Mouse (Mus musculus): Measurements from ENCODE around the gene Has3. TPM values are rescaled to one million over a fixed set of nuclear protein-coding genes. Genes with fewer than 3 reads are reported as not detected.
"Not testable (repeated sequence)": the region's sequence is repeated elsewhere in the genome, so short reads cannot be mapped to it uniquely, and the experiment has no call there.

The Has3 gene
- polyA plus RNA-seq (2017; shearing (Covaris generic)): under 1 TPM; 0.43 to 0.44 TPM

DNA sequence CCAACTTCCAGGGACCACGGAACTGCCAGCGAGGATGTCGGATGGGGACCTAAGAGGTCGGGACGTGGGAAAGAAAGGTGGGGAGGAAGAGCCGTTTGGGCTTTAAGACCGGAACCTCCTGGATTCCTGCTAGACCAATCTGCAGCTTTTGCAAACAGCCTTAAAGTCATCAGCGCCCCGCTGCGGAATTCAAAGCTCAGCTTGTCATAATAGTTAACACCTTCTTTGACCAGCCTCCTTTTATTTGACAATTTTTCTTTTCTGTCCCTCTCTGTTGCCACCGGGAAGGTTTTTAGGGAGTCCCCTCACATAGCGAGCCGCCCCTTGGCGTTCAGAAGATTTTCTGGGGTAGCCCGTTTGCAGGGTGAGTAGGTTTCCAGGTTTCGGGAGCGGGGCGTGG, at the start of gene Has3:
Gene Has3 (plus strand): TSS at position 192 of the 400 bp plus-strand sequence.
- no peak for ATAC-seq

DNA sequence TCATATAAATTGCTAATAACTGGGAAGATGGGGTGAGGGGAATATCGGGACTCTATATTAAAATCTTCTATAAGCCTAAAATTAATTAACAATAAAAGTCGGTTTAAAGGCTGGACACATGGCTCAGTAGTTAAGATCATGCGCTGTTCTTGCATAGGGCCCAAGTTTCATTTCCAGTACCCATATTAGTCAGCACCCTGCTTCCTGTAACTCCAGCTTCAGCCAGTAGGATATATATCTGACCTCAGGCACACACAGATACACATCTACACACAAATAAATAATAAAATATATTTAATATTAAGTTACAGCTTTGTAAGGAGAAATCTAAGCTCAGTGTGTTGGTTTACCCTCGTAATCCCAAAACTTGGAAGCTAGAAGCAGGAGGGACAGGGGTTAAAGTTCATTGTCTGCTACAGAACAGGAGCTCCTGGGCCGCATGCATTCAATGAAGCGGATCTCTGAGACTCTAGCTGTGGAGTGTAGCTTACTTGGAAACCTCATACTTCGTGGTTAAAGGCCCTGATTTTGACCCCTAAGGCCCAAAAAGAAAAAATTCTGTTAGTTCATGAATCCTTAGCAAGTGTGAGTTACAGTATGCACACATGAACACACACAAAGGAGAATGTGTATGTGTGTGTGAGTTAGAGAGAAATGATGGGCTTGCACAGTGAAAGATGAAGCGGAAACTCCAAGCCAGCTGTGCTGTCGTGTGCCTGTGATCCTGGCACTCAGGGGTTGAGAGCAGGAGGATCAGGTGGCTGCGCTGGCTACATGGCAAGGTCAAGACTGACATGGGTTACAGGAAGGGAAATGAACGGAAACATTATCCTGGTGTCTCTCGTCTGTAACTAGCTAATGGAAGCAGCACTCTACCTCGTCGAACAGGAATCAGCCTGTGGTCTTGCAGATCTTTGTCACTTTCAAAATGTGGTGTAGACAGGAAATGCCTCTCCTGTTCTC, 49.2 kb upstream of the Has3 start:
- ATAC-seq: no peak

- ATAC-seq: no peak
These were observed 41.1 kb upstream of the Has3 start for GRCm38 (mm10) chr8:106828921-106829320.

DNA sequence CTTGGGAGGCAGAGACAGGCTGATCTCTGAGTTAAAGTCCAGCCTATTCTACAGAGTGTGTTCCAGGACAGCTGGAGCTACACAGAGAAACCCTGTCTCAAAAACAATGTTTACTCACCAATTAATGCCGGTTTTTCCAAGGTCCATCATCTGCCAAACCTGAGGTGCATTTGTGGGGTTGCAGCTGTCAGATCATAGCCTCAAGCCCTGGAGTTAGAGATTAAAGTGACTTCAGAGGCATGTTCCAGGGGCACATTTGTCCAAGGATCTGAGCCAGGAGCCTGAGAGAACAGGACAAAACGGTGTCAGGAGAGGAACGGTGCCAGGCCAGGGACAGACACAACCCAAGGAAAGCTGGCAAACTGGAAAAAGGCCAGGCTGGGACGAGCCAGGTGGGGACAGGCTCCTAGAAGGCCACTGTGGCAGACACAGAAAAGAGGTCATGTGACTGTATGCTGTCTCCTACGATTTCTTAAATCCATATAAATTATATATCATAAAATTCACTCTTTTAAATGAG, 40.5 kb upstream of the Has3 start:
- ATAC-seq: no peak

DNA sequence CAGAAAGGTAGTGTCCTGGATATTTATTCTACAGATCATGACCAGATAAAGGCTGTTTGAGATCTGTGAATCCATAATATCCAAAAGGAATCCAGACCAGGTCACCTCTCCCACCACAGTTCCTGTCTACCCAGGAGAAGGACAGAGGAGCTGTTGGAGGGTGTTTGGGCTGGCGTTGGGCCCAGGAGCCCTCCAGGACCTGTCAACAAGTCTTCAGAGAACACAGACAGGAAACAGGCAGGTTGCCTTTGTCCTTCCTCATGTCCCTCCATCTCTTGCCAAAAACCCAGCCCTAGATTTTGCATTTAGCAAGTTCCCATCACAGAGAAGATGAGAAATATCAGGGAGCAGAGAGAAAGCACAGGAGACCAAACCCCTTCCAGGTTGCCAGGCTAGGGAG, 35.1 kb upstream of the Has3 start:
- ATAC-seq: no peak

DNA sequence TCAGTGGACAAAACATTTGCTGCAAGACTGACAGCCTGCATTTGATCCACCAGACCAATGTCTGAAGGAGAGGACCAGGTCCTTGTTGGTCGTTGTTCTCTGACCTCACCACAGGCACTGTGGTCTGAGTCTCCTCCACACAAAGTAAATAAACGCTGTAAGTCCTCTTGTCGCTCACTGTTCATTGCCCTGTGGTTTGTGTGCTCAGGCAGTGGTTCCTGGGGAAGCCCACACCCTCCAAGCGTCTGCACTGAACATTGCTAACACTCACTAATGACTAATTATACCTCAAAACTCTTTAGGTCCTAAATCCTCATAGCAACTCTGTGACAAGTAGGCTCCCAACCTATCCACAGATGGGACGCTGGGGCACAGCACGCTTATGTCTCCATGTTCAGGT, 33.5 kb upstream of the Has3 start:
- ATAC-seq: no peak

- no peak for ATAC-seq
These were observed 31.2 kb upstream of the Has3 start for GRCm38 (mm10) chr8:106838803-106839202.

DNA sequence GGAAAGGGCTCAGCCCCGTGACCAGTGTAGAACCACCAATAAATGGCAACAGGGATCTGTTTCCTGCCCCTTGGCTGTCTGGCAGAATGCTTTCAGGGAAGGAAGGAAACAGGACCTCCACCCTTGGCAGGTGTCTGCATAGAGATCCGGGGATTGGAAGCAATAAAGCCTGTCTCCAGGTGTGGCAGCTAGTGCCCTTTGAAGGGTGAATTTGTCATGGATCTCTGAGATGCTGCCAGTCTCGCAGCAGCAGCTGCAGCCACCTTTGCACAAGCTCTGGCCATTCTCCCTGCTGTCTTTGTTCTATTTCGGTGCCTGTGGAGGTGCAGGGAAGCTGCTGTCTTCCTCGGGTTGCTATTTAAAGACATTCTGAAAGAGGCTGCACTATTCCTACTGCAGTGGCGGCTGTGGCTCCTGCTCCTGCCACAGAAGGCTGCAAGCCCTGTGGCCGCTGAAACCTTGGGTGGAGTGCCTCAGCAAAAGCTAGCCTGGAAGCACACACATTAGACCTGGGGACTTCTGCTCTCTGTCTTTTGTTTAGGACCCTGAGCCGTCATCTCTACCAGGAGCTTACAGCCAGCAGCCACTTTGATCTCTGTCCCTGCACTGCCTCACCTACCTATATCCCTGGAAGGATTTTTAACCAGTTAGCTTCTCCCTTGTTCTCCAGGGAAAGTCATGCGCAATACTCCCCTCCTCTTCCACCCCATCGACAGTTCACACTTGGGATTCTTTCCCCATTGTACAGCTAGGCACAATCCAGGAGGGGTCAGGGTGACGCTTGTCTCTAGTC, 30.6 kb upstream of the Has3 start:
- no peak for ATAC-seq

- no peak for ATAC-seq
These were observed 20.0 kb upstream of the Has3 start for GRCm38 (mm10) chr8:106850034-106850433.

GRCm38 (mm10) chr8:106854534-106855241, 15.4 kb upstream of the Has3 start:
- no peak for ATAC-seq

- no peak for ATAC-seq
These were observed 14.8 kb upstream of the Has3 start for GRCm38 (mm10) chr8:106855242-106855562.

DNA sequence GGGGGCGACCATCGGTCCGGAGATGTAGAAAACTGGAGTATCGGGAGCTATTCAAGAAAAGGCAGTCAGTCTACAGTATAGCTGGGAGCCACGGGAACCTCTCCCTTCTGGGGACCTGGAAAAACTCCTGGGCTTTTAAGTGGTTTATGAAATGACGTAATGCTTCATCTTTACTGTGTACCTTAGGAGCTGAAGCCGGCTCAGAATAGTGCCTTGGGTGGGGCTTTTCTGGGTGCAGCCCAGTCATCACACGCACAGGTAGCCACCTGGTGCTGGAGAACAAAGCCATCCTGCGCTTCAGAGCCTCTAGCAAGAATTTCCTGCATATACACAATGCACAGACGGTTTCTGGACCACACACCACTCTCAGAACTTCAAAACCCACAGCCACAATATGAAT, 7.2 kb upstream of the Has3 start:
- ATAC-seq: no peak

DNA sequence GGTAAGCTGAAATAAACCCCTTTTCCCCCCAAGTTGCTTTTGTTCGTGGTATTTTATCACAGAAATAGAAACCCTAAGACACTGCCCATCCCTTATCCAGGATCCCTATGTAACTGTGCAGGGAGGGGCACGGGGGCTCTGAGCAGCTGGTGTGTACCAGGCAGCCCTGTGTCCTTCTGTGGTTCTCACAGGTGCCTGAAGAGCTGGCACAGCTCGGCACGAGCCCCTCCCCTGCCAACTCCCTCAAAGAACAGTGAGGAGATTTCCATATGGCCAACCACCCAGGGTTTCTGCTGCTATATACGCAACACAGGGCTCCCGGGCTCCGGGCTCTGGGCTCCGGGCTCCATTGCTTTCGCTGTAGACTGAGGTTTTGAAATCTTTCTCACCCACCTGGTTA, 4.7 kb upstream of the Has3 start:
- no peak for ATAC-seq

DNA sequence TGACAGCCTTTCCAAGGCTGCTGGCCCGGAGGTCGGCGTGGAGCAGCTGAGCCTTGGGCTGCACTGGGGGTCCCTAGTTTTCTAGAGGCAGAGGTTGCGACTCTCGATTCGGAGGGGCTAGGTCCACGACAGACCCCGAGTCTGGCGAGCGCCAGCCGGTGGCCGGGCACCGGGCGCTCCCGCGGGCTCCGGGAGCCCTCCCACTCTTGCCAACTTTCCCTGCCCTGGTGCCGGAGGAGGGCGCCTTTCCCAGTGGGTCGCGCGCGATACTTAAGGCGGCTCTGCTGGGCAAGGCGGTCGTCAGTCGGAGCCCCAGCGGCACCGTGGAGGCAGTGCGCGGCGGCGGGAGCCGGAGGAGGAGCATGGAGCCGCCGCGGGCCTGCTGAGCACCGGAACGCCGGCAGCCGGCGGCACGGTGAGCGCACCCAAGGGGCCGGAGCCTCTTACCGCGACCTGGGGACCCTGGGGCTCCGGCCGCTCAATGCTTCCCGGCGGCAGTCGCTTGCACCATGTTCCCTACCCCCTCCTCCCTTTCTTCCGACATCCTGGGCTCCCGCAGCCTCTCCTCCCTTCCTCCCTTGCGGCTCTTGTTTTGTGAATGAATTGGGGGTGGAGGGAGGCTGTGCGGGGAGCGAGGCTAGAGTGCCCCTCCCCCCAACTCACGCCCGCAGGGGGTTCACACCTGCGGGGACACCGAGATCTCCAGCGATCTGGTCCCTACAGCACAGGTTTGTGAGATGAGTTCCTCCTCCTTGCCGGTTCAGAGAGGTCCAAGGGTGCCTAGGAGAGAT, 690 bp downstream of the Has3 start:
- no peak for ATAC-seq

GRCm38 (mm10) chr8:106871328-106871926, 1.4 kb downstream of the Has3 start:
- no peak for ATAC-seq

GRCm38 (mm10) chr8:106871931-106872371, 1.9 kb downstream of the Has3 start:
- ATAC-seq: no peak

DNA sequence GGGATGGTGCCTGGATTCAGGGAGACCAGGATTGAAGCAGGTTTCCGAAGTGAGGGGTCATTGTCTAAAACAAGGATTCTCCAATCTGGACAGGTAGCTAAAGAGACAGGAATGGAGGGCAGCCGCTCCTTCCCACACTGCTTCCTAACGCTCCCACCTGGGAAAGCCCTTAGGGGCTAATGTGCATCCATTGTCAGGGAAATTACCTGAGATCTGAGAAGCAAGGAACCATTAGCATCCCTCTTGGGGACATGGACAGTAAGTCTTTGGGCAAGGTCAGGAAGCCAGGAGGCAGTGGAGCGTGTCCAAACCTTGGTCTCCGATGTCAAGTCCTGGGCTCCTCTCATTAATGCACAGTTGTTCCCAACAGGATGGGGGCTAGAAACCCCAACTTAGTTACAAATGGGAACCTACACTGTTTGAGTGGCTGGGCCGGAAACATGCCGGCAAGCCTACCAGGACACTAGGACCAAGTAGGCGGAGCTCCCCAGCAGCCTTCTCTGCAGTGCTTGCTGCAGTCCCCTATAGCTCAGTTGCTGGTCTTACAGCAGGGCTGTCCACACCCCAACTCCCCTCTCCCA, 2.5 kb downstream of the Has3 start:
- ATAC-seq: no peak

DNA sequence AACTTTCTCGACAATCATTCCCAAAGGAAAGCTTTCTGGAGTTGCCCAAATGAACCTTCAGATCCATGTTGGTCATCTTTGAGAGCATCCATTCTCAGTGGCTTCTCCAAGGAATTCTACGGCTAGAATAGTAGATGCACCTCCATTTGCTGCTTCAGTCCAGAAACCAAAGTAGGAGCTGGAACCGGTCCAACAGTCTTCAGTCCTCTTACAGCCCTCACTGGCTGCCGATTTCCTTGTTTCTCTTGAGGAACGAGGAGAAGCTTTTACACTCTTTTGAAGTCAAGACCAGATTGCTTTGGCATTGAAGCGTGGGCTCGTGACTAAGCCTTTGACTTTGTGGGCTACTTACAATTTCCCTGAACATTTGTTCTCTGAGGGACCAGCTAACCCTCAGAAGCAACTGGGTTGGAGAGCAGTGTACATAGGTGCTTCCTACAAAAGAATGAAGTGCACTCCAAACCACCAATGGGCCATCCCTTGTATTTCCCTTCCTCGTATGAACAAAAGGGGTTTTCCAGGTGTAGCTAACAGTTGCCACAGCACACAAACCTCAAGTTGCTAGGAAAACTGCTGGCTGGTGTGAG, 10.2 kb downstream of the Has3 start:
- no peak for ATAC-seq

DNA sequence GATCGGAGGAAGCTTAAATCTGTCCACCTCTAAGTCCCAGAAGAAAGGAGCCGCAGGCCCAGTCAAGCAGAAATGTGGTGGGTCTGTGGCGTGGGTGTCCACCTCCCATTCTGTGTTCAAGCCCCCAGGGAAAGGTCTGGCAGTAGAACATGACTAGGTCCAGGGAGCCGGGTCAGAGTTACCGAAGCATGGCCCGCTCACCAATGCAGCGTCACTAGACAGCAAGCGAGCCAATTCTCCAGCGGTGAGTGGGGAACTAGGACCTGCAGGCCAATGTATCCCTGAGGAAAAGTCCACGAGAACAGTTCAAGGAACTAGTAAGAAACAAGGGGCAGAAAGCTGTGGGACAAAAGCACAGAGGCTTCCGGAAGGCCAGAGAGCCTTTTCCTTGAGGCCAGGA, 14.1 kb downstream of the Has3 start:
- not testable (repeated sequence) for ATAC-seq

GRCm38 (mm10) chr8:106884826-106885400, 14.9 kb downstream of the Has3 start:
- not testable (repeated sequence) for ATAC-seq
